In genomic region chr10:87492332-87492660, GRCm38 (mm10) we compare ENCODE assay signal across 11 mouse cellular contexts. TPM values are rescaled to one million over a fixed set of nuclear protein-coding genes. Genes with fewer than 3 reads are reported as not detected.
DNase-seq lines count a peak whose midpoint lies in the region; ATAC-seq and TF ChIP-seq lines count a peak whose summit lies in the region.
"Had no signal": no experiment of that assay in that cellular context is flagged by ENCODE, and none has a peak within 500 bp of the region (broad histone marks: within the 10 kb centered on the region; RNA-seq: fewer than 3 reads in every experiment).

No protein-coding gene starts in this region.

- no peaks in the 10 kb centered on the region for H3K9me3 ChIP-seq in heart, embryonic 10.5 days
- no peaks in the 10 kb centered on the region; the same call in 1 of the 2 replicates for H3K9me3 ChIP-seq in limb, embryonic 15.5 days
- no peaks in the 10 kb centered on the region for H3K9me3 ChIP-seq in stomach, postnatal 0 days (ENCODE audit: control insufficient read depth, low read length)

- peak overlapping the region; percentile 99 for H3K4me2 ChIP-seq in limb, embryonic 15.5 days
- H3K4me2 ChIP-seq in stomach, postnatal 0 days (replicated peaks; ENCODE audit: low read depth): peak overlapping the region; percentile 94

- TF ChIP-seq POLR2A in testis, adult 2 months (IDR thresholded peaks at IDR 0.05; ENCODE audit: control insufficient read depth, low read depth, low read length): no peak

- TF ChIP-seq CTCF in testis, adult 2 months (IDR thresholded peaks at IDR 0.05; ENCODE audit: control insufficient read depth, insufficient read depth, insufficient replicate concordance, low read depth, low read length): no peak
- no peak for TF ChIP-seq CTCF in stomach, postnatal 0 days (IDR thresholded peaks at IDR 0.05; ENCODE audit: low read depth)

- H3K27ac ChIP-seq in heart, embryonic 10.5 days: no peak overlapping the region
- H3K27ac ChIP-seq in testis, adult 2 months (ENCODE audit: control insufficient read depth, insufficient read depth, low read depth, low read length): no peak overlapping the region
- H3K27ac ChIP-seq in limb, embryonic 15.5 days: no peak overlapping the region
- no peak overlapping the region for H3K27ac ChIP-seq in stomach, postnatal 0 days (replicated peaks)

- intact Hi-C loops in heart, postnatal 14 days (cut with DNase I): no loop called here

- no peak for TF ChIP-seq EP300 in stomach, postnatal 0 days (optimal IDR thresholded peaks at IDR 0.05)

- no peak for DNase-seq in heart, embryonic 10.5 days (ENCODE audit: low spot score)
- DNase-seq in heart, postnatal 14 days: no peak
- DNase-seq in testis, postnatal 10 days (ENCODE audit: low spot score): no peak
- no peak for DNase-seq in stomach, postnatal 0 days (ENCODE audit: low spot score)
- no peak for DNase-seq in right cerebral cortex, adult 2 months (ENCODE audit: low spot score in 2 of 2)
- DNase-seq in gastrocnemius, postnatal 4 days (ENCODE audit: low spot score in 2 of 2): no peak
- DNase-seq: thymus, postnatal 14 days had no signal

- H3K4me3 ChIP-seq in heart, embryonic 10.5 days: peak overlapping the region; percentile 70
- peak overlapping the region; percentile 30 for H3K4me3 ChIP-seq in testis, adult 2 months (ENCODE audit: control insufficient read depth, low read depth, low read length)
- peak overlapping the region; percentile 55 for H3K4me3 ChIP-seq in limb, embryonic 15.5 days
- H3K4me3 ChIP-seq in stomach, postnatal 0 days (ENCODE audit: low read depth, low read length): peak overlapping the region; percentile 54

- WGBS in heart, embryonic 10.5 days: 1% methylated on average over 26 of the region's 26 CpGs
- 0% methylated on average over 26 of the region's 26 CpGs for WGBS in limb, embryonic 15.5 days
- WGBS in stomach, postnatal 0 days: 1% methylated on average over 10 of the region's 26 CpGs

- no peaks in the 10 kb centered on the region for H3K36me3 ChIP-seq in heart, embryonic 10.5 days
- H3K36me3 ChIP-seq in testis, adult 2 months (ENCODE audit: control insufficient read depth, insufficient read depth, low read length): no peaks in the 10 kb centered on the region
- H3K36me3 ChIP-seq in limb, embryonic 15.5 days: no peaks in the 10 kb centered on the region
- no peaks in the 10 kb centered on the region for H3K36me3 ChIP-seq in stomach, postnatal 0 days (ENCODE audit: control insufficient read depth, insufficient read depth, low read length)

- peaks cover 19% of the 10 kb centered on the region for H3K4me1 ChIP-seq in heart, embryonic 10.5 days
- peaks cover 7% of the 10 kb centered on the region; the same call in 1 of the 2 replicates for H3K4me1 ChIP-seq in testis, adult 2 months (ENCODE audit: control insufficient read depth, insufficient read depth, low read length)
- H3K4me1 ChIP-seq in limb, embryonic 15.5 days: peaks cover 30% of the 10 kb centered on the region
- H3K4me1 ChIP-seq in stomach, postnatal 0 days (replicated peaks; ENCODE audit: control insufficient read depth, insufficient read depth): no peaks in the 10 kb centered on the region

- H3K9ac ChIP-seq in limb, embryonic 15.5 days: no peak overlapping the region
- no peak overlapping the region for H3K9ac ChIP-seq in stomach, postnatal 0 days (ENCODE audit: low read length)

- H3K27me3 ChIP-seq in heart, embryonic 10.5 days (ENCODE audit: insufficient read depth, poor library complexity, severe bottlenecking): peaks cover 99% of the 10 kb centered on the region
- no peaks in the 10 kb centered on the region for H3K27me3 ChIP-seq in testis, adult 2 months (ENCODE audit: control insufficient read depth, insufficient read depth, low read length)
- H3K27me3 ChIP-seq in limb, embryonic 15.5 days: peaks cover 93% of the 10 kb centered on the region
- H3K27me3 ChIP-seq in stomach, postnatal 0 days (ENCODE audit: control insufficient read depth, insufficient read depth, low read length): peaks cover 34% of the 10 kb centered on the region; the same call in 1 of the 2 replicates

- ATAC-seq in limb, embryonic 15.5 days (ENCODE audit: insufficient number of reproducible peaks, low FRiP score, low TSS enrichment, low read depth): no peak
- no peak for ATAC-seq in stomach, postnatal 0 days (ENCODE audit: low FRiP score, low TSS enrichment)

RNA-seq across cellular contexts. Expression of gene Ascl1, which starts 1.2 kb away (rescaled TPM):
- polyA plus RNA-seq in heart, embryonic 10.5 days (2016; fragmentation: Nextera tagmentation; extraction: Ambion mirVana): 0.92 TPM in 1 of 2 replicates, not detected in the other
- total RNA-seq in heart, postnatal 14 days (2021): under 1 TPM in 1 of 2 experiments, not detected in 1; 0.17 TPM
- 0.04 TPM in 1 of 2 replicates, not detected in the other for polyA plus RNA-seq in testis, adult 2 months (2012; rRNA removed)
- 0.19 and 0.36 TPM in 2 replicates for polyA plus RNA-seq in limb, embryonic 15.5 days (2015; fragmentation: Nextera tagmentation; extraction: Ambion mirVana)
- 1.5 and 2.4 TPM in 2 replicates for polyA plus RNA-seq in stomach, postnatal 0 days (2015; fragmentation: Nextera tagmentation; extraction: Ambion mirVana)
- total RNA-seq in gastrocnemius, postnatal 4 days (2021): under 1 TPM in 1 of 2 experiments, not detected in 1; 0.10 TPM
- total RNA-seq: hematopoietic stem cell, adult 5-6 weeks had no signal

RNA-seq across cellular contexts. Expression of gene Pah, which starts 29.3 kb away (rescaled TPM):
- polyA plus RNA-seq in heart, embryonic 10.5 days (2016; fragmentation: Nextera tagmentation; extraction: Ambion mirVana): 0.55 TPM in 1 of 2 replicates, not detected in the other
- under 1 TPM; 0.32 to 0.76 TPM for total RNA-seq in heart, postnatal 14 days (2021)
- polyA plus RNA-seq in testis, adult 2 months (2012; rRNA removed): 0.20 TPM in 1 of 2 replicates, not detected in the other
- polyA plus RNA-seq in limb, embryonic 15.5 days (2015; fragmentation: Nextera tagmentation; extraction: Ambion mirVana): not detected in 2 replicates
- 0.17 and 0.36 TPM in 2 replicates for polyA plus RNA-seq in stomach, postnatal 0 days (2015; fragmentation: Nextera tagmentation; extraction: Ambion mirVana)
- under 1 TPM in 1 of 2 experiments, not detected in 1; 0.47 TPM for total RNA-seq in gastrocnemius, postnatal 4 days (2021)
- total RNA-seq: hematopoietic stem cell, adult 5-6 weeks had no signal
- polyA plus RNA-seq: brain, embryonic 14.5 days had no signal
